Mouse (Mus musculus) testis, adult 2 months (tissue): ENCODE measurements at regions not wholly inside any gene's neighbourhood (a gene's known extent, or its start where the extent isn't known, plus 50 kb on each side); places are given as distances from the start of the nearest gene placed in this dataset.

Source experiments
- CTCF ChIP-seq: fragments of 200-500 bp; IDR thresholded peaks from 2 replicates; pipeline ENCODE4 v1.5.1; 2012; ENCODE audit warnings: low read depth, mild to moderate bottlenecking, inconsistent platforms, low read length, moderate library complexity; ENCODE audit not compliant: control insufficient read depth, insufficient read depth, insufficient replicate concordance
- POLR2A ChIP-seq: fragments of 200-500 bp; IDR thresholded peaks from 2 replicates; pipeline ENCODE4 v1.6.1; 2012; ENCODE audit warnings: low read depth, mild to moderate bottlenecking, inconsistent platforms, low read length, moderate library complexity; ENCODE audit not compliant: control insufficient read depth

GRCm38 (mm10) chr19:32943594-32944230 is 186.4 kb downstream of the Pten start:
- TF ChIP-seq CTCF (no peak), POLR2A (no peak)
